Mouse (Mus musculus): Measurements from ENCODE around the gene Rnf144a. TPM values are rescaled to one million over a fixed set of nuclear protein-coding genes. Genes with fewer than 3 reads are reported as not detected.
A peak's percentile ranks its signal among the peaks of the same experiment; 100 is the strongest.
"Not testable (repeated sequence)": the region's sequence is repeated elsewhere in the genome, so short reads cannot be mapped to it uniquely, and the experiment has no call there.

Gene Rnf144a
- total RNA-seq, 2 experiments from 2014 or later, result 7.0 to 8.7 TPM

DNA sequence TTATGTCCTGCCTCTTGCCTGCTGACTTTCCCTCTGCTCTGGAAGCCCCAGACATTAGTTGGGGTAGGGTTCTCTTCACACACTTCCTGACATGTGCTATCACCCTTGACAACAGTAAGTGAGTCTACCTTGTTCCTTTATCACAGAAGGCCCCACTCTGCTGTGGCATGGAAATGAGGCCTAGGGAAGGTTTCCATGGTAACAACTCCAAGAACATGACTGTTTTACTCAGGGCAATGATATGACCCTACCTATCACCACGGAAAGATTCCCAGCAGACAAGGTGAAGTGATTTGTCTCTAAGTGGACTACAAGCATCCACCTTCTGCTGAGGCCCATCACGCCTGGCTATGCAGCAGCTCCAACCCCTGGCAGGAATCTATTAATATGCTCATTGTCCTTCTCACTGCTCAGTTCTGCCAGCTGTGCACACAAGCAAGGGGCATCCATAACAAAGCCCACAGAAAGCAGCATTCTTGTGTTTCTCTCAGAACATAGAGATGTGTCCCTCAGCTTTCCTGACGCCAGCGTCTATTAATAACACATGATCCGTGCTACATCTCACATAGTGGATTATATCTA lies 91.2 kb downstream of the Rnf144a start:
- DNase-seq, result no peak

DNA sequence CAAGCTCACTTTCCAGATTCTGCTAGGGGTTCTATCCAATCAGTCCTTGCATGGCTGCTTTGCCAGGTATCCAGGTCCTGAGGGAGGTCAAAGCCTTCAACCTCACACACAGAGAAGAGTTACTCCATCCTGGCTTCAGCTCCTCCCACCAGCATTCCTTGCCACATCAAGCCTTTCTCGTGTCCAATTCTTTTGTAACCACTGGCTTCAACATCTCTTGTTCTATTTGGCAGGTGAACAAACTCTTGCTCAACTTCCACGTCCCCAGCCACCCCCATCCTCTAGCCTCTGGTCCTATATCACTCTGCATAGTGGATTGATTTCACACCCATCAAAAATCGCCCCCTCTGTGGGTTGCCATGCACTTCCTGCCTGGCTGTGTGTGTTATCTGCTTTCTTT lies 98.8 kb downstream of the Rnf144a start:
- DNase-seq, result peak; percentile 38

DNA sequence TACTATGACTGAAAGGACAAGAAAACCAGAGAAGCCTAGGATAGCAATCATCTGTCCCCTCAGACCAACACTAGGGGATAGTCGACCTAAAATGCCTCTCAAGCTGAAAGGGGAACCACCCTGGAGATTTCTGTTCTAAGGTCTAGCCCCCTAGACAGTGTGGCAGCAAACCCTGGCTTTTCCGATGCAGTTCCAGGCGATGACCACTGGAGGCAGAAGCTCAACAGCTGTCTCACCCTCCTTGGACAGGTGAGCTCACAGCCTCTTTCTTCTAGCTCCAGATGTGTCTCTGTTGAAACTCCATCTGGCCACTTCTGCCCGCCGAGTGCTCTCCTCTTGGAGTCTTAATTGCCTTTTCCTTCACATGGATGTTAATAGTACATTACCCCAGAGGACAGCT lies 100.1 kb downstream of the Rnf144a start:
- DNase-seq, result peak; percentile 27

DNA sequence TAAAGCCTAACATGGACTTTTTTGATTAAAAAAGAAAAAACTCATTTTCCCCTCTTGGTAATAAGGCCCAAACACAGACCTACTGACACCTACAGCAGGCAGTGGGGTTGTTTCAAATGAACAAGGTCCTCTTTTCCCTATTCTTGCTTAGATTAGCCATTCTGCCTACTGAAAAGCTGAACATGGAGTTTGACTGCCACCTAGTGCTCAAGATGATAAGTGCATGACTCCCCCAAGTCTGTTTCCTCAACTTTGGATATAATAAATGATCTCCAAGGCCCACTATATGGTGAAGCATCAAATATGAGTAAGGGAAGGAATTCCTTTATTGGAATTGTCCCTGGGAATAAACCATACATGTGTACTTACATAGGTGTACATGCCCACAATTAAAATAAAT lies 103.5 kb downstream of the Rnf144a start:
- no peak for DNase-seq

DNA sequence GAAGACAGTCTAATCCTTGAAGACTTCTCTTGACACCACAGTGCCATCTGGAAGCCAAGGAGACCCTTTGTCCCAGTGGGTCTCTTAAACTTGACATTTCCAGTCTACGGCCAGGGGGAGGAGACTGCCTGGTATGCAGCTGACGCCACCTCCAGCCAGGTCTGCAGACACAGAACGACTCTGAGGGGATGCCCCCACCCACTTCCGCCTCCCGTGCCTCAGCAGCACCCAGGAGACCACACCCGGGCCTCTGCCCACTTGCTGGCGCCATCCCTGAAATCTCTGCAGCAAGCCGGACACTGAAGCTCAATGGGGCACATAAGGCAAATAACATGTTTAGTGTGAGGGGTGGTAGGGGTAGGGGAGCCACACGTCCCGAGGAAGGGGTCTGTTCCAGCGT lies 104.8 kb downstream of the Rnf144a start:
- DNase-seq, result no peak

DNA sequence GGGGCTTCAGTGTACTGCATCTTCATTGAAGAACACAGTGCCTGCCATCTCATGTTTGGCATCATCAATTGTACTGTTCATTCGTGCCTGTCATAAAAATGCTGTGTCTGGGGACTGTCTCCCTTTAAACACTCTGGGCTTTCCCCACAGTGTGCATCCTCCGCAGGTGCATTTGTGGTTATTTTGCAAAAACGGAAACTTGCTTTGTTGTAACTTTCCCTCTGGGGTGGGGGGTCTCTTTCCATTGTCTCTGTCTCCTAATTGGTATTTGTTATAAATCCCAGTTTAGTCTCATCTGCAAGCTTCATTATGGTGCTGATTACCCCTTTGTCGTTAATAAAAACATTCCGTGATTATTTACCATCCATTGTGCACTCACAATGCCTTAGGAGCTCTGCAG lies 112.2 kb downstream of the Rnf144a start:
- no peak for DNase-seq

DNA sequence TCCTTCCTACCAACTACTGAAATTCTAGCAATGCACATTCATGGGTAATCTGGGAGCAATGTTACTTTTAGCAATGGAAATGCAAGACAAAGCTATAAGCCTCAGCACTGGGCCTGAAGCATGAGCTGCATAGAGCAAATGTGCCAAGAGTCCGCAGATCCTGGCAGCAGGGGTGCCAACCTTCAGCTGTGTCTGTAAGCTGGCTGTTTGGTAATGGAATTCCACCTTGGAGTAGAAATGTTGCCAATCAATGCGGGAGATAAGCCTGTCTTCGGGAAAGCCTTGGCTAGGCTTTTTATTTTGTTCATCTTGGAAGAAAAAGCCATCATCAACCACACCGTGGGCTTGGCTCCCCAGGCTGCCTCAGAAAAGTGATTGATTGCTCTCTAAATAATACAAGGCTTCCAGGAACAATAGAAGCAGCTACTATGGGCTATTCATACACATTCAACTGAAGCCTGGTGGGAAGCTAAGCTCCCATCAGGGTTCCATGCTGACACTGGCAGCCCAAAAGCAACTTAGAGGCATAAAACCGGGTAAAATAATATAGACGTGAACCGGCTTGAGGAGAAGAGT lies 115.5 kb downstream of the Rnf144a start:
- no peak for DNase-seq

DNA sequence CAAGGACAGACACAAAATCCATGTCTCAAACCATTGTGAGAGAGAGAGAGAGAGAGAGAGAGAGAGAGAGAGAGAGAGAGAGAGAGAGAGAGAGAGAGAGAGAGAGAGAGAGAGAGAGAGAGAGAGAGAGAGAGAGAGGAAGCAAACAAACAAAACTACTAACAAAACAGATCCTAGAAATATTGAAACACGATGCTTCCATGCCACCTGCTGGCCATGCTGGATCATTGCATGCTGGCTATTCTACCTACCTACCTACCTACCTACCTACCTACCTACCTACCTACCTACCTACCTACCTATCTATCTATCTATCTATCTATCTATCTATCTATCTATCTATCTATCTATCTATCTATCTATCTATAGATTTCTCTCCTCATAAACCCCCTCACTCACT lies 119.1 kb downstream of the Rnf144a start:
- not testable (repeated sequence) for DNase-seq

DNA sequence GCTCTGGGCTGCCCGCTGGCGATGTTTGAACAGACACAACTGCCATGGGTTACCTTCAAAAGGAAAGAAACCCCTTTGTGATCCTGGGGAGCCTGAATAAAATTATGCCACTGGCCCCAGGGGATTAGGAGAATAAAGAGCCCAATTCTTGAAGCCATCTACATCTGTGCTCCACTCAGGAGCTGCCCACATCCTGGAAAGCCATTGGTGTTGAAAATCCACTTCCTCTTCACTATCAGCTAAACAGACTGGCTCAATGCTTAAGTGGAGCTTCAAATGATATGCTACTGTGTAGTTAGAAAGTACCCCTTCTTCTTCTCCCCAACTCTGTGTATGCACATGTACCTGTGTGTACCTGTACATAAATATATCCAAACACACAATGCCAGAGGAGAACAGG lies 125.9 kb downstream of the Rnf144a start:
- no peak for DNase-seq

DNA sequence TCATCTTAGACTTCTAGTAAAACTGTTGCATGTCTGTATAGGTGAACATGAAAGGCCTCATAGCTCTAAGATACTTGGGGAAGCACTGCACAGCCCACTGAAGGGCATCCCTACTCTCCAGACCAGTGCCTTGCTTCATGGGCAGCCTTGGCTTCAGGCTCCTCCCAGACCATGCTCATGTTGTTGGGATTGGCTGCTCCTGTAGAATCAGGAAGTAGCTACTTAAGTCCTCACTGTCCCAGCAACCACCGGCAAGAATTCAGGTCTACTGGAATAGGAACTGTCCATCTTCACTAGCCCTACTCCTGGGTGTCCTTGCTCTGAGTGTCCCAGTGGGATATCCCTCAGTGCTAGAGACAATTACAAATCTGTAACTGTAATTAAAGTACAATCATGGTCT lies 126.7 kb downstream of the Rnf144a start:
- no peak for DNase-seq

DNA sequence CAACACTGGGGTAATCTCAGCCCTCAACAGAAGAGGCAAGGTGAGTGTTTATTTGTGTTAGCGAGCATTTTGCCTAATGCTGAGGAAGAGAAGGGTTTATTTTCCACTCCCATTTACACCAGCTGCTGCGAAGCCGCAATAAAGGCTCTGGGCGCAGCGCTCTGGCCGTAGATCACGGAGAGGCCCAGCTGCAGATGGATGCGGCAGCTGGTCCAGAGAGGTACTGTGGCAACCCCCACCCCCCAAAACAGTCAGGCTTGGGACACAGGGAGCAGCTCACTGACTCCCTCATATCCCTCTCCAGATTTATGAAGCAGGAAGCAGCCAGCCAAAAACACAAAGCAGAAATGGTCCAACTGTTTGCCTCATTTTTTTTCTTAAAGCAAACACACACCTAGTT lies 129.1 kb downstream of the Rnf144a start:
- no peak for DNase-seq

DNA sequence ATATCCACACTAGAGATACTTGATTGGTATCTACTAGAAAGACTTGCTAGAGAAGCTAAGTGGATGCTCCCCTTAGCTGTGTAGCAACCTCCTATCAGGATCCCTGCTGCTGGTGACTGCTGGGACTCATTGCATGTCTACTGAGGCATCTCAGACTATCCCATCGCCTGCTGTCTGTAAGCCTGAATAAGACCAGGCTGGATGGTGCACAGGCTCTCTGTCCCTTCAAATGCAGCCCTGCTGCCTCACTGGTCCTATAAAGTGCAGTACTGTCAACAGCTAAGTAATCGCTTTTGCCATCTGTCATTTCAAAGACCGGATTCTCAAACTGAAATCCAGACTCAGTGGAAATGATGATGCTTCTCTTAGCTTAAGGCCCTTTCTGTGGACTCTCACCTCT lies 129.6 kb downstream of the Rnf144a start:
- DNase-seq, result no peak

DNA sequence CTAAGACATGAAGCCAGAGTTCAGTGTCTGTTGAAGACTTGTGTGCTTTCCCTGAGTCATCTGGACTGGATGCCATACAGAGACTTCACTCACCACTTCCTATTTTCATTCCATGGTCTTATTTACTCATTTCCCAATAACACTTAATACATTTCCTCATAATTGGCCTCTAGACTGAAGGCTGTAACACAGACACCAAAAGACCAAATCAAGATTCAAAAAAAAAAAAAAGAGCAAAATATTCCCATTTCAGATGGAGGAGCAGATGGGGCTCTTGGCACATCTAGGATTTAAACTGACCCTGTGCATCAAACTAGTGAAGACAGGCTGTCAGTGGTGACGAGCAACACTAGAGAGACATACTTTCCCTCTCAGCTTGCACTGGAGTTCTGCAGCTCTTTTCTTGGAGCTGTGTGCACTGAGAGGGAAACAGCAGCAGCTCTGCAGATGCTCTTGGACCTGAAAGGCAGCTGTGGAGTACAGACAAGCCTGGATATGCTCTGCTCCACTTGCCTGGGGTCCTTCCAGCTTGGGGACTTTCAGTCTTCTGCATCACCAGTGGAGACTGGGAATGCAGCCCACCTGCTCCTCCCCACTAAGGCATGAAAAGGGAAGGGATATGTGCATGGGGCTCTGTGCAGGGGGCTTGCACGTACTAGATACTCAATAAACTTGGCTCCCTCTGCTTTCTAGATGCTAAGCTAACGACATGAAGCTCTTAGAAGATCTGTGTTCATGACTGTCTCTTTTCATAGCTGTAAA lies 134.2 kb downstream of the Rnf144a start:
- no peak for DNase-seq

DNA sequence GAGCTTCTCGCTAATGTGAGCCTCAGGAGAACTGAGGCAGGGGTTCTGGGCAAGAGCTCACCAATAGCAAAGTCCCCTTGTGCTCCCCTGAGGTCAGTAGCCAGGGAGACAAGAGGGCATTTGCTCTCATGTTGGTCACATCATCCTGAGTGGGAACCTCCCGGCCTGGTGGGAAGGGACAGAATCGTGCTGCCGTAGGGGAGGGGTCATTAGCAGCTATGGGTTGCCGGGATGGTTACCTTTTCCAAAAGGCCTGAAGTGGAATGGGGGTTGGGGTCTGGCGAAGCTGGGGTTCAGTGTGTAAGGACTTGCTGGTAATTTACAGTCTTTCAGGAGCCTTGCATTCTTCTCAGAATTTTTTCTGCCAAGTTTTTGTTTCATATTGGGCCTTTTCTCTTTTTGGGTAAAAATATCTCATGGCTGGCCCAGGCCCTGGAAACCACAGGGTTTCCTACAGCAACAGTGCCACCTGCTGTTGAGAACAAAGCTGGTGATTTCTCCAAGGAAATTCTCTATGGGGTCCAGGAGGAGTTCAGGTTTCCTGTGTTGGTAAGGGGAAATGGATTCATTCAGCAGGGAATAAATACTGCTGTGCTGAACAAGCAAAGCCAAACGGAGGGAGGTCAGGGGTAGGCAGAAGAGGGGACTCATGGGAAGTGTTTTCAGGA lies 137.9 kb downstream of the Rnf144a start:
- no peak for DNase-seq

DNA sequence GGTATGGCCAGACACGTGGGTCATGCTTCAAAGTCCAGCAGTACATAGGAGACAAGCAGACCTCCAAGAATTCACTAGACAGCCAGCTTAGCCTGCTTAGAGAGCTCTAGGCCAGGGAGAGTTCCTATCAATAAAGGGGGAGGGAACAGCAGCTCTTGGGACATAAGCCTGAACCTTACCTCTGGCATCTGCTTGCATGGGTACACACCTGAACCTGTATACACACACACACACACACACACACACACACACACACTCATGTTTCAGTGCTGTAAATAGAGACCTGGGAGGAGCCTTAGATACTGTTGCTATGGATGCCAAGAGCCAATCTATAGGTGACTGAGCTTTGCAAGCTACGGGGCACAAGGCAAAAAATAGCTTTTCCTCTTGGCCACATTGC lies 138.5 kb downstream of the Rnf144a start:
- DNase-seq, result no peak

Small RNA genes lying within 50 kb of the gene (microRNA-seq; reads per million reads assigned to microRNA genes)
- 3.4 to 4.4 reads per million in 2 experiments for gene Mir6538 (ENCODE audit: borderline replicate concordance in 2 of 2)

Other genes with a start within 250 kb of the Rnf144a start
- under 1 TPM; 0.72 to 0.99 TPM for gene Rsad2, start 41.2 kb upstream of the Rnf144a start, total RNA-seq (2021)
- gene Cmpk2, start 54.0 kb upstream of the Rnf144a start, total RNA-seq (2021), result 1 to 10 TPM; 1.7 to 1.9 TPM